Mouse (Mus musculus) forebrain, embryonic 11.5 days (tissue): ENCODE data around the gene Cldn2. TPM values are rescaled to one million over a fixed set of nuclear protein-coding genes. Genes with fewer than 3 reads are reported as not detected.

Experiments used
- ATAC-seq: fragments of 200-750 bp; cut with Nextera tagmentation; replicated peaks from 2 replicates; pipeline ENCODE4 v1.8.0; 2017; ENCODE audit warnings: moderate TSS enrichment; ENCODE audit not compliant: low FRiP score
- DNase-seq: peaks from one replicate; pipeline ENCODE4 v3.0.0-alpha.2; 2017; ENCODE audit warnings: low spot score
- H3K27ac ChIP-seq: fragments of 300-500 bp; sonication (generic); 2 replicates; pipeline ENCODE4 v1.5.1; 2014; ENCODE audit warnings: low read depth, low read length
- H3K27me3 ChIP-seq: fragments of 300-500 bp; sonication (generic); 2 replicates; pipeline ENCODE4 v1.6.1; 2014; ENCODE audit warnings: mild to moderate bottlenecking, low read length, mixed read lengths; ENCODE audit not compliant: control insufficient read depth, insufficient read depth
- H3K36me3 ChIP-seq: fragments of 300-500 bp; sonication (generic); 2 replicates; pipeline ENCODE4 v1.6.1; 2014; ENCODE audit warnings: mild to moderate bottlenecking, low read length, moderate library complexity, mixed read lengths; ENCODE audit not compliant: control insufficient read depth, insufficient read depth
- H3K4me1 ChIP-seq: fragments of 300-500 bp; sonication (generic); replicated peaks from 2 replicates; pipeline ENCODE4 v1.6.1; 2014; ENCODE audit warnings: low read length, mixed read lengths; ENCODE audit not compliant: control insufficient read depth, insufficient read depth
- H3K4me2 ChIP-seq: fragments of 300-500 bp; sonication (generic); 2 replicates; pipeline ENCODE4 v1.6.1; 2014; ENCODE audit warnings: low read depth, mild to moderate bottlenecking, low read length, moderate library complexity, mixed read lengths; ENCODE audit not compliant: severe bottlenecking
- H3K4me3 ChIP-seq: fragments of 300-500 bp; sonication (generic); 2 replicates; pipeline ENCODE4 v1.5.1; 2014; ENCODE audit warnings: low read depth, low read length
- H3K9ac ChIP-seq: fragments of 300-500 bp; sonication (generic); 2 replicates; pipeline ENCODE4 v1.6.1; 2014; ENCODE audit warnings: low read length
- H3K9me3 ChIP-seq: fragments of 300-500 bp; sonication (generic); 2 replicates; pipeline ENCODE4 v1.6.1; 2016; ENCODE audit warnings: low read length, mixed read lengths; ENCODE audit not compliant: control insufficient read depth
- WGBS: fragments of 180-500 bp; shearing (Covaris S2); extraction: QIAGEN DNeasy Blood & Tissue Kit; methylation state at CpG from one replicate; pipeline ENCODE4 v1.1.7; 2014; 5-methylcytosine and 5-hydroxymethylcytosine counted together
- polyA plus RNA-seq: library from polyadenylated mRNA; unstranded; fragments of >200 nt; fragmentation: Nextera tagmentation; extraction: Ambion mirVana; gene quantifications from 2 replicates; pipeline ENCODE4 v1.2.1, GENCODE M21; 2014

The Cldn2 gene
- polyA plus RNA-seq, 1 experiment from 2014 or later: 0.05 TPM

GRCm38 (mm10) chrX:139796037-139796436 lies 4.6 kb upstream of the Cldn2 start:
- no peak overlapping the region for H3K9ac ChIP-seq
- DNase-seq: no peak

DNA sequence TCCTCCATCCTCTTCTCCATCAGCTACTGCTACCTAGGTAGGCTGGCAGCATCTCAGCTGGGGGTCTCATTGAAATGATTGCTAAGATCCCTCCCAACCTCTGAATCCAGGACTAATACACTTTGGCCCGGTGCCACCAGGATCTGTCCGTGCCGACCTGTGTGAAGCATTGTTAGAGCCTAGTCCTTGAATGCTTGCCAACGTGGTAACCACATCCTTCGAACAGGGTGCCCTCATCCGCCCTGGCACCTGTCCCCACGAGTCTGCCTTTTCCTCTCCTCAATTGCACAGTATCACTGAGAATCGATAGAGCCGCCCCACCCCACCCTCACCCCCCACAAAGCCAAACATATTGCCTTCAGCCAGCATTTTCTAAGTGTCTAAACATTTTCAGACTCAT lies 2.8 kb upstream of the Cldn2 start:
- WGBS: 79% methylated on average over 9 of the region's 9 CpGs
- Histone ChIP-seq H3K27me3 (no peaks in the 10 kb centered on the region; the same call in 1 of the 2 replicates), H3K4me2 (no peak overlapping the region), H3K9ac (no peak overlapping the region), H3K27ac (no peak overlapping the region), H3K36me3 (no peaks in the 10 kb centered on the region), H3K4me3 (no peak overlapping the region), H3K9me3 (no peaks in the 10 kb centered on the region), H3K4me1 (no peaks in the 10 kb centered on the region)
- ATAC-seq (no peak), DNase-seq (no peak)

More at GRCm38 (mm10) chrX:139796037-139796436, 4.6 kb upstream of the Cldn2 start:
- WGBS: 86% methylated on average over 6 of the region's 6 CpGs
- H3K27me3 ChIP-seq: no peaks in the 10 kb centered on the region; the same call in 1 of the 2 replicates
- no peaks in the 10 kb centered on the region for H3K36me3 ChIP-seq
- no peaks in the 10 kb centered on the region for H3K9me3 ChIP-seq
- no peak overlapping the region for H3K4me3 ChIP-seq
- no peak for ATAC-seq
- H3K4me1 ChIP-seq: no peaks in the 10 kb centered on the region
- H3K4me2 ChIP-seq: no peak overlapping the region
- H3K27ac ChIP-seq: no peak overlapping the region

DNA sequence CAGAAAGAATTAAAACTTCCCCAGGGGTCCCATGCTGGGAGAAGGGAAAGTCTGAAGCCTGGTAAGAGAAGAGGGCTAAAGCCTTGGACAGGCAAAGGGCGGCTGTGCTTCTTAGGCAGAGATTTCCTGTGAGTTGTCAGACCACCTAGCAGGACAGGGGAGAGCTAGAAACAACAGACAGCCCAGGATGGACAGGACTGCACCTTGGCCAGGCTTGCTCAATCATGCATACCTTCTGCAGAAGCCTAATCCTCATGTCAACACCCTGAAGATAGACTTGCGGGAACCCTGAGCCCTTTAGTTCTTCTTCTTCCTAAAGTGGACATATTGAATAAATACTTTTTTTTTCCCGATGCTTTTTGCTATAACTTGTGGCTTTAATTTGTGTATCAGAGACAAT lies 675 bp upstream of the Cldn2 start:
- DNase-seq (no peak), ATAC-seq (no peak)
- 85% methylated on average over 3 of the region's 3 CpGs for WGBS
- no peak overlapping the region for H3K4me3 ChIP-seq
- no peaks in the 10 kb centered on the region for H3K4me1 ChIP-seq
- H3K27me3 ChIP-seq: no peaks in the 10 kb centered on the region; the same call in 1 of the 2 replicates
- H3K36me3 ChIP-seq: no peaks in the 10 kb centered on the region
- no peak overlapping the region for H3K27ac ChIP-seq
- no peaks in the 10 kb centered on the region for H3K9me3 ChIP-seq
- H3K9ac ChIP-seq: no peak overlapping the region
- H3K4me2 ChIP-seq: no peak overlapping the region

DNA sequence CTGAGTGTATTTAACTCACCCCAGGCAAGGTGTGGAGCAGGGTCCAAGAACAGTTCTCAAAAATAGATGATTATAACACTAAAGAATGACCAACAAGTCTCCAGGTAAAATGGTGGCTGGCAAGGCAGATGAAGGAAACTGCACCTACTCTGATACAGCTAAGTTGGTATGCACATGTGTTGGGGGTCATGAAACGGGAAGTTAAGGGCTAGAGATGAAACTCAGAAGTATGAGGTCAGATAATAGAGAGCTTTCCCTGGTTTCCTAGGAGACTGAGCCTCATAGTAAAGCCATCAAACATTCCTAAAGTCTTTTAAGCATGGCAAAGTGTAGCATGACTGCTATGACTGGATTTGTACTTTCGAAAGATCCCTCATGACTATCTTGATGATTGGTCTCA lies 2.4 kb downstream of the Cldn2 start:
- H3K27me3 ChIP-seq: no peaks in the 10 kb centered on the region; the same call in none of the 2 replicates
- H3K4me1 ChIP-seq: no peaks in the 10 kb centered on the region
- DNase-seq (no peak), ATAC-seq (no peak)
- no peak overlapping the region for H3K4me3 ChIP-seq
- WGBS: 75% methylated on average over 2 of the region's 2 CpGs
- no peak overlapping the region for H3K27ac ChIP-seq
- no peaks in the 10 kb centered on the region for H3K36me3 ChIP-seq
- no peaks in the 10 kb centered on the region for H3K9me3 ChIP-seq
- H3K9ac ChIP-seq: no peak overlapping the region
- H3K4me2 ChIP-seq: no peak overlapping the region

GRCm38 (mm10) chrX:139805918-139806317 lies 5.3 kb downstream of the Cldn2 start:
- Histone ChIP-seq H3K27ac (no peak overlapping the region), H3K27me3 (peaks cover 2% of the 10 kb centered on the region), H3K9me3 (no peaks in the 10 kb centered on the region), H3K4me3 (no peak overlapping the region), H3K9ac (no peak overlapping the region), H3K4me1 (no peaks in the 10 kb centered on the region), H3K4me2 (no peak overlapping the region), H3K36me3 (no peaks in the 10 kb centered on the region)
- ATAC-seq (no peak), DNase-seq (no peak)
- WGBS: 97% methylated on average over 4 of the region's 4 CpGs

- WGBS: 65% methylated on average over 2 of the region's 2 CpGs
- Histone ChIP-seq H3K4me2 (no peak overlapping the region), H3K4me1 (no peaks in the 10 kb centered on the region), H3K27me3 (peaks cover 2% of the 10 kb centered on the region), H3K9ac (no peak overlapping the region), H3K27ac (no peak overlapping the region), H3K36me3 (no peaks in the 10 kb centered on the region), H3K4me3 (no peak overlapping the region), H3K9me3 (no peaks in the 10 kb centered on the region)
- ATAC-seq (no peak), DNase-seq (no peak)
Observed at GRCm38 (mm10) chrX:139807391-139807790, 6.8 kb downstream of the Cldn2 start.

DNA sequence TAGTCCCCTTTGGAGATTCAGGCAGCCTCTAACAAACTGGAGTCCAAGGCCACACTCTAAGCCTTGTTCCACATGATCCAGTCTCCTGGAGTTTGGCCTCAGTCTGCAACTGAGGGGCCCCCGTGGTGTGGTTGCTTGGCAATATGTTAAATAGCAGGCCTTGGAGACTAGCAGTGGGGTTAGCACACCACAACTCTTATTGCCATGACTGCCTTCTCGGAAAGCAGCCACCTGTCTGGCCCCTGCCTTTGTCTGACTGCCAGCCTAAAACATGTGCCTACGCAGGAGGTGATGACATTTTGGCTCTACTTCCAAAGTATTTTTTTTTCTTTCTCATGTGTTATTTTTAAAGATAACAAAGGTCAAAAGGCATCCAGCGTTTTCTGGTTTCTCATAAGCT lies 7.5 kb downstream of the Cldn2 start:
- Histone ChIP-seq H3K9ac (no peak overlapping the region), H3K9me3 (no peaks in the 10 kb centered on the region), H3K27ac (no peak overlapping the region), H3K4me1 (no peaks in the 10 kb centered on the region), H3K36me3 (no peaks in the 10 kb centered on the region), H3K27me3 (peaks cover 5% of the 10 kb centered on the region), H3K4me2 (no peak overlapping the region), H3K4me3 (no peak overlapping the region)
- DNase-seq (no peak), ATAC-seq (no peak)
- 66% methylated on average over 4 of the region's 4 CpGs for WGBS

GRCm38 (mm10) chrX:139808501-139808900 lies 7.9 kb downstream of the Cldn2 start:
- H3K9ac ChIP-seq: no peak overlapping the region
- H3K27me3 ChIP-seq: peaks cover 5% of the 10 kb centered on the region
- H3K9me3 ChIP-seq: no peaks in the 10 kb centered on the region
- no peak overlapping the region for H3K4me2 ChIP-seq
- WGBS: 89% methylated on average over 10 of the region's 10 CpGs
- no peak overlapping the region for H3K27ac ChIP-seq
- no peak overlapping the region for H3K4me3 ChIP-seq
- ATAC-seq (no peak), DNase-seq (no peak)
- H3K4me1 ChIP-seq: no peaks in the 10 kb centered on the region
- H3K36me3 ChIP-seq: no peaks in the 10 kb centered on the region

DNA sequence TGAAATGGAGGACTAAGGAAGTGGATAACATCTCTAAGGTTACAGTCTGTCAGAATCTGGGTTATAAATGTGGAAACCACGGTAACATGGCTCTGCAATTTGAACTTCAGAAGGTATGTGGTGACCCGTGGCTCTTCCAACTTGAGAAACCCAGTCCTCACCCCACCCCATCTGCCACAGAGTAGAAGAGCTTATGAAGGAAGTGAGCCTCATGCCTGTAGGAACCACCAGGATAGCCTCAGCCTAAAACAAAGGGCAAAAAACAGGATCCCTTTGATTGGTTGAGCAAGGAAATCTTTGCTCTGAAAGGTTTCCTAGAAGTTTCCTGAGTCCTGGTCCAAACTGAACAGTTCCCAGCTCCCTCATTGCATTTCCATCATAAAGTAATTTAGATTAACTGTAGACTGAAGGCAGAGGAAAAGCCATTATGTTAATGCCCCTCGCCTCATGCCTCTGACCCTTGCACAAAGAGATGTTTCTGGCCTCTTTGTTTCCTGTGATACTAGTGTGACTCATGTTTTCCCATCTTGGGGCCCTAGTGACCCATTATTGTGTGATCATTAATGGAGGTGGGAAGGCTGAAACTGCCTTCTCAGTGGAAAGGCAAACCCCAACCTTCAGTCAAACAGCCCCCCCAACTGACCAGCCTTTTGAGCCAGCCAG lies 12.1 kb downstream of the Cldn2 start:
- H3K4me2 ChIP-seq: no peak overlapping the region
- peaks cover 5% of the 10 kb centered on the region for H3K27me3 ChIP-seq
- H3K4me3 ChIP-seq: no peak overlapping the region
- no peak overlapping the region for H3K9ac ChIP-seq
- 83% methylated on average over 3 of the region's 3 CpGs for WGBS
- H3K27ac ChIP-seq: no peak overlapping the region
- H3K36me3 ChIP-seq: no peaks in the 10 kb centered on the region
- ATAC-seq (no peak), DNase-seq (no peak)
- no peaks in the 10 kb centered on the region for H3K9me3 ChIP-seq
- H3K4me1 ChIP-seq: no peaks in the 10 kb centered on the region
